Mouse (Mus musculus) liver, postnatal 0 days (tissue): Measurements from ENCODE around the gene Mospd3.

Experiments
- CTCF ChIP-seq: sonication (generic); IDR thresholded peaks from 2 replicates; pipeline ENCODE4 v1.5.1; 2016; ENCODE audit warnings: antibody characterized with exemption, low read depth
- EP300 ChIP-seq: IDR thresholded peaks from 2 replicates; pipeline ENCODE4 v1.6.1; 2016; ENCODE audit warnings: antibody characterized with exemption, low read depth, mild to moderate bottlenecking

DNA sequence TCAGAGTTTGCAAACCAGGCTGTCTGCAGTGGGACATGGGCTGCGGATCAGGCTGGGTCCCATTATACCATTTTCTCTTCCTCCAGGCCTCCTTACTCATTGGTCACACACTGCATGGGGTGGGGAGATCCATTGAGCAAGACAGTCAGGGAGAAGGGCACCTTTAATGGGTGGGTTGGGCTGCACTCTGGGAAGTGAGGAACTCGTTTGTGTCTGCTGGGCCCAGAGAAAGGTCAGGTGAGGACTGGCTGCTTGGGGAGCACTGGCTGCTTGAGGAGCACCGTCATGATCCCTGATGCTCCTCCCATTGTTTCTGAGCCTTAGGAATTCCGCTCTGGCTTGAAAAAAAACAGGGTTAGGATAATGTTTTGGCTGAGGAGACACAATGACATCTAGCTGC, 42.0 kb upstream of the Mospd3 start:
- TF ChIP-seq EP300 (no peak), CTCF (no peak)
